Mouse (Mus musculus) intestine, postnatal 0 days (tissue): ENCODE measurements around the gene Ksr2. TPM values are rescaled to one million over a fixed set of nuclear protein-coding genes. Genes with fewer than 3 reads are reported as not detected.

Experiments
- ATAC-seq: fragments of 200-750 bp; cut with Nextera tagmentation; 2 replicates; pipeline ENCODE4 v1.8.0; 2017; ENCODE audit warnings: mild to moderate bottlenecking, moderate TSS enrichment, moderate library complexity
- H3K27ac ChIP-seq: fragments of 300-500 bp; sonication (generic); 2 replicates; pipeline ENCODE4 v1.5.1; 2014; ENCODE audit warnings: mild to moderate bottlenecking, low read depth, low read length, moderate library complexity
- H3K27me3 ChIP-seq: fragments of 300-500 bp; sonication (generic); replicated peaks from 2 replicates; pipeline ENCODE4 v1.6.1; 2014; ENCODE audit warnings: low read length, mixed read lengths; ENCODE audit not compliant: control insufficient read depth, insufficient read depth
- H3K36me3 ChIP-seq: fragments of 300-500 bp; sonication (generic); 2 replicates; pipeline ENCODE4 v1.6.1; 2014; ENCODE audit warnings: mild to moderate bottlenecking, moderate library complexity; ENCODE audit not compliant: control insufficient read depth, insufficient read depth
- H3K4me1 ChIP-seq: fragments of 300-500 bp; sonication (generic); replicated peaks from 2 replicates; pipeline ENCODE4 v1.6.1; 2014; ENCODE audit warnings: antibody characterized with exemption, low read length, mixed read lengths; ENCODE audit not compliant: control insufficient read depth, insufficient read depth
- H3K4me2 ChIP-seq: fragments of 300-500 bp; sonication (generic); replicated peaks from 2 replicates; pipeline ENCODE4 v1.6.1; 2014; ENCODE audit warnings: low read depth, mild to moderate bottlenecking, moderate library complexity
- H3K4me3 ChIP-seq: fragments of 300-500 bp; sonication (generic); 2 replicates; pipeline ENCODE4 v1.5.1; 2014; ENCODE audit warnings: low read depth, low read length
- H3K9ac ChIP-seq: fragments of 300-500 bp; sonication (generic); 2 replicates; pipeline ENCODE4 v1.6.1; 2014; ENCODE audit warnings: mild to moderate bottlenecking, low read depth, low read length
- H3K9me3 ChIP-seq: fragments of 300-500 bp; sonication (generic); 2 replicates; pipeline ENCODE4 v1.6.1; 2016; ENCODE audit warnings: mixed run types; ENCODE audit not compliant: control insufficient read depth
- CTCF ChIP-seq: sonication (generic); IDR thresholded peaks from 2 replicates; pipeline ENCODE4 v1.5.1; 2016; ENCODE audit warnings: low read depth, mild to moderate bottlenecking, control low read depth, antibody characterized with exemption, moderate library complexity
- WGBS: fragments of 180-500 bp; shearing (Covaris S2); extraction: QIAGEN DNeasy Blood & Tissue Kit; methylation state at CpG from one replicate; pipeline ENCODE4 v1.1.7; 2014; 5-methylcytosine and 5-hydroxymethylcytosine counted together
- polyA plus RNA-seq: library from polyadenylated mRNA; unstranded; fragments of >200 nt; fragmentation: Nextera tagmentation; extraction: Ambion mirVana; gene quantifications from 2 replicates; pipeline ENCODE4 v1.2.1, GENCODE M21; 2015

The Ksr2 gene
- polyA plus RNA-seq, 1 experiment from 2014 or later, result 0.12 TPM

DNA sequence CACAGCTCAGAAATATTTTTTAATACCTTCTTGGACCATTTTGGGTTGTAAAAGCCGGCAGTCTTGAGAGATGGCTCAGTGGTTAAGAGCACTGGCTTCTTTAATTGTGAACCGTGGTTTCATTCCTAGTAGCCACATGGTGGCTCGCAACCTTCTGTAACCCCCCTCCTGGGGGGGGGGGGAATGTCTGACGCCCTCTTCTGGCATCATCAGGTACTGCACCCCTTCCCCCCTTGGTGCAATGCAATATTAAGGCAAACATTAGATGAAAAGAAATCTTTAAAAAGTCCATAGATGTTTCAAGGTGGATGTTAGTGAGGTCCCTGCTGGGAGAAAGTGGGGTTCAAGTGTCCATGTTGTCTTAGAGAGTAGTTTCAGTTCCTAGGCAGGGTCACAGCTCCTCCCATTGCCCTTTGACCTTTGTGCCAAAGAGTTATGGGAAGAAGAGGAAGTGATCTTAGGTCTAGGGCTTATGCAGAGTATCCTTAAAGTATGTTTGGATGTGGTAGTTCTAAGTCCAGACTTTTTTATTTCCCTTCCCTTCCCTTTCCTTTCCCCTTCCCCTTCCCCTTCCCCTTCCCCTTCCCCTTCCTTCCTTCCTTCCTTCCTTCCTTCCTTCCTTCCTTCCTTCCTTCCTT is 106.2 kb downstream of the Ksr2 start:
- no peaks in the 10 kb centered on the region for H3K27me3 ChIP-seq
- H3K9ac ChIP-seq, result no peak overlapping the region
- TF ChIP-seq CTCF, result peak; percentile 46
- no peak overlapping the region for H3K4me3 ChIP-seq
- 36% methylated on average over 4 of the region's 4 CpGs for WGBS
- H3K9me3 ChIP-seq, result no peaks in the 10 kb centered on the region
- no peak for ATAC-seq
- H3K4me2 ChIP-seq, result no peak overlapping the region
- no peak overlapping the region for H3K27ac ChIP-seq
- no peaks in the 10 kb centered on the region for H3K4me1 ChIP-seq
- H3K36me3 ChIP-seq, result no peaks in the 10 kb centered on the region

DNA sequence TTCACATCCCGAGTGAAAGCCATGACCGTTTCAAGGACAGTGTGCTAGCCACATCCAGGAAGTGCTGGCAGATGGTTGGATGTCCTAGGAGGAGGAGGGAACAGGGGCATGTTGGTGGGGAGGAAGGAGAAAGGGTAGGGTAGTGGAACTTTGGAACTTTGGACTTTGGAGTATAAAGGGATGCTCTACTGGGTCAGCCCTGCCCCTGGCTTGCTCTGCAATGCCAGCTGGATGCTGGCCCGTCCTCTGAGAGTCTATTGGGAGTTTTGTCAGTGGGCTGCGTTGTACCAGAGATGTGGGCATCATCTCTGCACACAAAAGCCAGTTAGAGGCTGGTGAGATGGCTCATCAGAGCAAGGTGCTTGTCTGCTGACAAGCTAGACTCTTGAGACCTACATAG is 107.4 kb downstream of the Ksr2 start:
- no peak overlapping the region for H3K9ac ChIP-seq

DNA sequence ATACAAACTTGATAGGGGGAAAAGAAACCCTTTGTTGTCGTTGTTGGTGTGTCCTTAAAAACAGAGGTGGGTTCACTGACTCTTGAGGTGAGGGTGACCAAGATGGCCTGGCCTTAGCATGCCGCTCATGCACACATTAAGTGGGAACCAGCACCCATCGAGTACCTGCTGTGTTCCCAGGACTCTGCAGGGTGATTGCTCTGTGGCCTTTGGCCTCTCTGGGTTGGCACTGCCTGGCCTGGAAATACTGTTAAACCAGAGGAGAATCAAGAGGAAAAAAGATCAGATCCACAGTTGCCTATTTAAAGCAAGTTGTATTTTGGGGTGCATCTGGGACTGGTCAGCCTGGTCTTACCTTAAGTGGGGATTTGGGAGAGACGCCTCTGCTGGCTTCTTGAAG is 107.9 kb downstream of the Ksr2 start:
- WGBS, result 91% methylated on average over 4 of the region's 4 CpGs
- H3K9ac ChIP-seq, result no peak overlapping the region
- H3K9me3 ChIP-seq, result no peaks in the 10 kb centered on the region
- H3K36me3 ChIP-seq, result no peaks in the 10 kb centered on the region
- TF ChIP-seq CTCF, result no peak
- no peak for ATAC-seq
- H3K27me3 ChIP-seq, result no peaks in the 10 kb centered on the region
- no peak overlapping the region for H3K4me2 ChIP-seq
- no peak overlapping the region for H3K4me3 ChIP-seq
- H3K4me1 ChIP-seq, result no peaks in the 10 kb centered on the region
- H3K27ac ChIP-seq, result no peak overlapping the region

More for the DNA sequence above, 107.4 kb downstream of the Ksr2 start:
- H3K27me3 ChIP-seq, result no peaks in the 10 kb centered on the region
- H3K4me1 ChIP-seq, result no peaks in the 10 kb centered on the region
- H3K36me3 ChIP-seq, result no peaks in the 10 kb centered on the region
- no peak for ATAC-seq
- H3K4me2 ChIP-seq, result no peak overlapping the region
- no peak overlapping the region for H3K4me3 ChIP-seq
- H3K27ac ChIP-seq, result no peak overlapping the region
- 74% methylated on average over 4 of the region's 4 CpGs for WGBS
- no peak for TF ChIP-seq CTCF
- H3K9me3 ChIP-seq, result no peaks in the 10 kb centered on the region

DNA sequence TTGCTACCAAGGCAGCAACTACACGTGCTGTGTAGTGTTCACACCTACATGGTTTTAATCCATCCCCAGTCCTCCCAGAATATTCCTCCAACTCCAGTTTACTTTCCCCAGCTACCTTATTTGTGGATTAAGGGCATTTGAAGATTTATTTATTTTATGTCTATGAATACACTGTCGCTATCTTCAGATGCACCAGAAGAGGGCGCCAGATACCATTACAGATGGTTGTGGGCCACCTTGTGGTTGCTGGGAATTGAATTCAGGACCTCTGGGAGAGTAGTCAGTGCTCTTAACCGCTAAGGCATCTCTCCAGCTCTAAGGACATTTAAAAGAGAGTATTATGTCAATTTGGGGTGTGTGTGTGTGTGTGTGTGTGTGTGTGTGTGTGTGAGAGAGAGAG is 108.7 kb downstream of the Ksr2 start:
- H3K27me3 ChIP-seq, result no peaks in the 10 kb centered on the region
- H3K36me3 ChIP-seq, result no peaks in the 10 kb centered on the region
- H3K4me3 ChIP-seq, result no peak overlapping the region
- ATAC-seq, result no peak
- TF ChIP-seq CTCF, result peak; percentile 44
- H3K9me3 ChIP-seq, result no peaks in the 10 kb centered on the region
- no peak overlapping the region for H3K27ac ChIP-seq
- whole genome bisulfite sequencing, result 68% methylated on average over 4 of the region's 4 CpGs
- H3K4me1 ChIP-seq, result no peaks in the 10 kb centered on the region
- no peak overlapping the region for H3K4me2 ChIP-seq
- no peak overlapping the region for H3K9ac ChIP-seq

DNA sequence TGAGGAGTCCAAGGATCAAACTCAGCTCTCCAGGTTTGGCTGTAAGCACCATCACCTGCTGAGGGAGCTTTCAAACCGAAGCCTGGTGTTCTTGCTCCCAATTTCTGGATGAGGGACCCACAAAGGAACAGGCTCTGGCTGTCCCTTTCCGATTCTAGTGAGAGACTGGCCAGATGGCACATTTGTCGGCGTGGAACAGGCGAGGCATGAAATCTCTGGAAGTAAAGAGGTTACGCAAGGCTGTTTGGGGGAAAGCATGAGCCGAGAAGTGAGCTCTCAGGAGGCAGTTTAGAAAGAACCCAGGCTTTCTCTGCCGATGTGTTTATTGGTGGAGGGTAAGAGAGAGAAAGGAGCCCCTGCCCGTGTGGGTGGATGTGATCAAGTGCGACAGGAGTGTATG is 109.2 kb downstream of the Ksr2 start:
- 80% methylated on average over 10 of the region's 10 CpGs for WGBS
- no peaks in the 10 kb centered on the region for H3K9me3 ChIP-seq
- H3K36me3 ChIP-seq, result no peaks in the 10 kb centered on the region
- no peak for TF ChIP-seq CTCF
- H3K4me3 ChIP-seq, result no peak overlapping the region
- no peak overlapping the region for H3K27ac ChIP-seq
- no peaks in the 10 kb centered on the region for H3K27me3 ChIP-seq
- ATAC-seq, result no peak
- H3K9ac ChIP-seq, result no peak overlapping the region
- H3K4me2 ChIP-seq, result no peak overlapping the region
- H3K4me1 ChIP-seq, result no peaks in the 10 kb centered on the region

DNA sequence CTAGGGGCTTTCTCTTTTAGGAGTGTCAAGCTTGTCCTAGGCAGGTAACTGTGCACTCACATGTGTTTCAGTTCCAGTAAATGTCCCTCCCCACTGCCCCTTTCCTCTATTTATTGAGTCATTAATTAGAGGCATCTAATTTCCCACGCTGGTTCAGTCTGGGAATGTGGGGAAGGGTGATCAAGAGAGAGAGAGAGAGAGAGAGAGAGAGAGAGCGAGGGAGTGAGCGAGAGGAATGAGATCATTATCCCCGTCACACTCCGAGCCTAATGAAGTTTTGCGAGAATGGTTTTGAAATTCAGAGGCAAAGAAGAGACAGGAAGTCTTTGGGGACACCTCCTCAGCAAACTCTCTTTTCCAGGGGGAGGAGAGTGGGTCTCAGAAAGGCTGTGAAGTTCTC is 117.2 kb downstream of the Ksr2 start:
- Histone ChIP-seq H3K4me3 (no peak overlapping the region), H3K4me1 (no peaks in the 10 kb centered on the region), H3K9ac (no peak overlapping the region), H3K27me3 (peaks cover 8% of the 10 kb centered on the region), H3K4me2 (no peak overlapping the region), H3K9me3 (no peaks in the 10 kb centered on the region), H3K27ac (no peak overlapping the region), H3K36me3 (no peaks in the 10 kb centered on the region)
- 57% methylated on average over 6 of the region's 6 CpGs for WGBS
- TF ChIP-seq CTCF, result no peak
- no peak for ATAC-seq

DNA sequence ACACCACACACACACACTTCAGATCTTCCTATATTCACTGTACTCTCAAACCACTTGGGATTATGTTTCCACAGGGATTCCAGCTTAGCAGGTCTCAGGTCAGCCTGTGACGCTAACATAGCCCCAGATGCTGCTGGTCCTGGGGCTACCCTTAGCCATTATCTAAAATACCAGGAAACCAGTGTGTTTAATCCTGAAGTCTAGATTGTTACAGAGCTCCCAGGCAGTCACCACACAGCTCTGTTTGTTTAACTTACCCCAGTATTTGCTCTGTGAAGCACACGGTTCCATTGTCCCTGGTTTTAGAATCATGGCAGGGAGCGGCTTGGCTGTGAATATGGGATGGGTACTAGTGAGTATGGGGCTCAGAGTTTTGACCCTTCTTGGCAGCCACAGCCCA is 125.4 kb downstream of the Ksr2 start:
- TF ChIP-seq CTCF, result no peak
- no peak for ATAC-seq
- no peaks in the 10 kb centered on the region for H3K9me3 ChIP-seq
- H3K9ac ChIP-seq, result no peak overlapping the region
- WGBS, result 37% methylated on average over 3 of the region's 3 CpGs
- no peaks in the 10 kb centered on the region for H3K36me3 ChIP-seq
- no peaks in the 10 kb centered on the region for H3K4me1 ChIP-seq
- H3K27ac ChIP-seq, result no peak overlapping the region
- H3K4me2 ChIP-seq, result no peak overlapping the region
- no peak overlapping the region for H3K4me3 ChIP-seq
- H3K27me3 ChIP-seq, result peaks cover 8% of the 10 kb centered on the region; the same call in 1 of the 2 replicates
